Mouse (Mus musculus): ENCODE measurements at regions not wholly inside any gene's neighbourhood (a gene's known extent, or its start where the extent isn't known, plus 50 kb on each side); places are given as distances from the start of the nearest gene placed in this dataset.
A peak's percentile ranks its signal among the peaks of the same experiment; 100 is the strongest.
"Not testable (repeated sequence)": the region's sequence is repeated elsewhere in the genome, so short reads cannot be mapped to it uniquely, and the experiment has no call there.

DNA sequence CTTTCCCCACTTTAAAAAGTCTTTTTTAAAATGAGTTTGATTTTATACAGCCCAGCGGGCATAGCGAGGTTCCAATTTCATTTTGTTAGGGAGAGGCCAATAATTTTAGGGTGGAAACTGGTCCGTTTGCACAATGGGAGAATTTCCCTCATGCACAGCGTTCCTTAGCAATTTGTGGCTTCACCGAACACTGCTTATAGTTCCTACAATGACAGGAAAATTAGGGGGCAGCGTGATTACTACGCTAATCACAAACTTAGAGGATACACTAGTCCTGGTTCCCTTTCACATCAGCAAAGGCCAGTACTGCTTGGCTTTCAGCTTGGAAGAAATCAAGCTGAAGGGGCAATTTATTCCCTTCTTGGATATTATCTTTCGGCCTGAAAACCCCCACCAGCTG lies 745.1 kb upstream of the Gm19410 start:
- DNase-seq (ENCODE audit: low spot score in 2 of 2), result no peak
- intact Hi-C loops (cut with DNase I), result no loop called here

DNA sequence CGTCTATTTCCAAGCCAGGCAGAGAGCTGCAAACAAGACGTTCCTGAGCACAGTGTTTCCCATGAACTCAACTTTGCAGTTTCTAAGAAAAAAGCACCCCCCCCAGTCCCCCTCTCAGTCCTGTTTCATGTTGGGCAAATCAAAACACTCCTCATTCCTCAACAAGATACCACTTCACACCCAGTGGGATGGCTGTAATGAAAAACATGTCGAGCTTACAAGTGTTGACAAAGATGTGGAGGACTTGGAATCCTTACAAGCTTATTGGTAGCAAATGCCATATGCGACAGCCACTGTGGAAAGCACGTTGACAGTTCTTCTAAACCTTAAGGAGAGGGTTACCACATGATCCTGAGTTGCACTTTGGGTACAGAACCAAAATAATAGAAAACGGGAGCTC lies 742.9 kb upstream of the Gm19410 start:
- peak in 1 of 2 experiments; percentile 47 for DNase-seq (ENCODE audit: low spot score in 2 of 2)

DNA sequence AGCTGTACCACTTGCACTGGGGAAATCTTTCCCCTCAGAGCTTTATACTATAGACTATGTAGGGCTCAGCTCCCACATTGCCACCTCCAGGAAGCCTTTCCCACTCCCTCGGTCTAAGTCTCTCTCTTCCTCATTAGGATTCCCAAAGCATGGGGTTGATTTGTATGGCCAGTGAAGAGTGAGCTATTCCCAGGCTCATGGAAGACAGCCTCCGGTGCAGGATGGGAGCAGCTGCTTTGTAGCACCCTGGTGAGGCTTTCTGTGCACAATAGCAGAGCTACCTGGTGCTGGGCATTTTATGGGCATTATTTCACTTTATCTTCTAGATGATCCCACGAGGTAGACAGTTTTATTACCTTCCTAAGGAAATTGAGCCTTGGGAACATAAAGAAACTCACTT lies 717.8 kb upstream of the Gm19410 start:
- intact Hi-C loops (cut with DNase I), result no loop called here

More for the DNA sequence above, 742.9 kb upstream of the Gm19410 start:
- intact Hi-C loops (cut with DNase I), result no loop called here

DNA sequence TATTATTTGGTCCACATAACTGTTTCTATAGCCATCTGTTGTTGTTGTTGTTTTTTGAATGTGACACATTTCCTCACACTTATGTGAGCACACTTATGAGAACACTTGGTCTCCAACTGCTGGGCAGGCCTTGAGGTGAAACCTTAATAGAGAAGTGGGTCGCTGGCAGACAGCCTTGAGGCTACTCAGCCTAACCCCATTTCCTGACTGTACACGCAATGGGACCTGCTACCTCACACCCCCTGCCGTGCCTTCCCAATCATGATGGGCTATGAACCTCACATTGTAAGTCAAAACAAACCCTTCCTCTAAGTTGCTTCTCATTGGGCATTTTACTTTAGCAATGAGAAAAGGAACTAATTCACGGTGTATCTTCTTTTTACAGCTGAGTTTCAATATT lies 712.1 kb upstream of the Gm19410 start:
- DNase-seq (ENCODE audit: low spot score in 2 of 2), result no peak
- intact Hi-C loops (cut with DNase I), result no loop called here

More for the DNA sequence above, 717.8 kb upstream of the Gm19410 start:
- DNase-seq (ENCODE audit: low spot score in 2 of 2), result no peak

DNA sequence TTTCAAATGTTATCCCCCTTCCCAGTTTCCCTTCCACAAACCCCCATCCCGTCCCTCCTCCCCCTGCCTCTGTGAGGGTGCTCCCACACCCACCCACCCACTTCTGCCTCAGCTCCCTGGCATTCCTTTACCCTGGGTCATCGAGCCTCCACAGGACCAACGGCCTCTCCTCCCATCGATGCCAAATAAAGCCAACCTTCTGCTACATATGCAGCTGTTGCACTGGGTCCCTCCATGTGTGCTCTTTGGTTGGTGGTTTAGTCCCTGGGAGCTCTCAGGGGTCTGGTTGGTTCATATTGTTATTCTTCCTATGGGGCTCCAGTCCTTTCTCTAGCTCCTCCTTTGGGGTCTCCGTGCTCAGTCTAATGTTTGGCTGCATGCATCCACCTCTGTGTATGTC lies 704.5 kb upstream of the Gm19410 start:
- no peak for DNase-seq (ENCODE audit: low spot score in 2 of 2)
- intact Hi-C loops (cut with DNase I), result no loop called here

DNA sequence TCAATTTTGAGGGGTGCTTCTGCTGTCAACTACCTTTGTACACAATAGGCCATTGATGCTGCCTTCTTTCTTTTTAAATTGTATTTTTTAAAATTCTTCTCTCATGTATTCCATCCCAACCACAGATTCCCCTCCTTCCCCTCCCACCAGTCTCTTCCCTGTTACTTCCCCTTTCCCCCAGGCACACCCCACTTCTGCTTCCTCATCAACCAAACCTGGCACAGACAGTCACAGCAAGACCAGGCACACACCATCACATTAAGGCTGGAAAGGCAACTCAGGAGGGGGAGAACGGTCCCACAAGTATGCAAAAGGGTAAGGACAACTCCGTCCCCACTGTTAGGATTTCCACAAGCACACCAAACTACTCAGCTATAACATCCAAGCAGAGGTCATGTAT lies 697.4 kb upstream of the Gm19410 start:
- intact Hi-C loops (cut with DNase I), result no loop called here
- DNase-seq (ENCODE audit: low spot score in 2 of 2), result no peak

DNA sequence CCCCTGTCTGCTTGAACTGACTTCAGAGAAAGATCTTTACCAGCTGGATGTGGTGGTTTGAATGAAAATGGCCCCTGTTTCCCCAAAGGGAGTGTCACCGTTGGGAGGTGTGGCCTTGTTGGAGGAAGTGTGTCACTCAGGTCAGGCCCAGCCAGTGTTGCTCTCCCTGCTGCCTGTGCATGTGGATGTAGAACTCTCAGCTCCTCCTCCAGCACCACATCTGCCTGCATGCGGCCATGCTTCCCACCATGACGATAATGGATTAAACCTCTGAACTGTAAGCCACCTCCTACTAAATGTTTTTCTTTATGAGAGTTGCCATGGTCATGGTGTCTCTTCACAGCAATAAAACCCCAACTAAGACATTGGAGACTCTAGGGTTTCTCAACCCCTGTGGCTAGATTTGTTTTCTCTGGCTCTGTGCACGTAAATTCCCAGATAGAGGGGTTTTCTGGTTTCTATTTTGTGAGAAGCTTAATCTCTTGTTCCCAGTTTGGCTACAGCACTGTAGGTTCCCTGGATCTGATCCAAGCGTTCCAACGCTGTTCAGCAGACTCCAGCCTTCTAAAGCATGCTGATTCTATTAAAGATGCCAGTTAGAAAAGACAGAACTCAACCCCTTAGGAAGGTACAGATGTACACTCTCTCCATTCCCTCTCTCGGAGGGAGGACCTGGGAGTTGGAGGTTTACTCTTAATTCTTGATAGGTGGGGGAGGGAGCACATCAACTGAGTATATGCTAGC lies 695.2 kb upstream of the Gm19410 start:
- intact Hi-C loops (cut with DNase I), result no loop called here
- peak; percentile 50 to 69 for DNase-seq (ENCODE audit: low spot score in 2 of 2)

DNA sequence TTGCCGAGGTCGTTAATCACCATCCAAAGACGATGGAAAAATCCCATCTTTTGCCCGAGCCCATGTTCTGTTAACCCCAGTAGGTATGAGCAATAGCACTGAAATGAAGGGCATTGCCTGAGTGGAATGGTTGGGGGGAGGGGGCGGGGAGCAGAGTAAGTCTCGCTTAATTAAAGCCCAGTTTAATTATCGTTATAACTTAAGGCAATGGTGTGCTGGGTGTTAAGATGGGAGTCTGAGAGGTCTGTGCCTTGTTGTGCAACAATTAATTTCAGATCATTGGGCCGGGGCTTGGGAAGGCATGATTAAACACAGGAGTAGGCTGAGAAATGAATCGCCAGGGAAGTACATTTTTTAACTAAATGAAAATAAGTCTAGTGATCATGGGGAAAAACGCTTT lies 689.6 kb upstream of the Gm19410 start:
- no peak for DNase-seq (ENCODE audit: low spot score in 2 of 2)
- intact Hi-C loops (cut with DNase I), result no loop called here

DNA sequence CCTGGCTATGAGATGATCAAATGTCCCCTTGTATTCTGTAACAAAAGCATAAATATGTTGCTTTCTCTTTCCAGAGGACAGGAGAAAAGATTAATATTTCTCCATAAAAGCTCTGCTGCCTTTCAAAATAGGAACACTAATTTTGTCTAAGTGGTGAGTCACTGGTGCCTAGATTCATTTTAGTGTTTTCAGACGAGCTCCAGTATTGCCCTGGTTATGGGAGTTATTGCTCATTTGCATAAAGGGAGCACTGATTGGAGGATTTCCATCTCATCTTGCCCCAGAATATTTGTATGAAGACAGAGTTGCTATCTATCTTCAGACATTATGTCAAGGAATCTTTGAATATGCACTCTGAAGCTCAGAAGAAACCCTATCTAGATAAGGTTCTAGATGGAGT lies 682.4 kb upstream of the Gm19410 start:
- intact Hi-C loops (cut with DNase I), result no loop called here

DNA sequence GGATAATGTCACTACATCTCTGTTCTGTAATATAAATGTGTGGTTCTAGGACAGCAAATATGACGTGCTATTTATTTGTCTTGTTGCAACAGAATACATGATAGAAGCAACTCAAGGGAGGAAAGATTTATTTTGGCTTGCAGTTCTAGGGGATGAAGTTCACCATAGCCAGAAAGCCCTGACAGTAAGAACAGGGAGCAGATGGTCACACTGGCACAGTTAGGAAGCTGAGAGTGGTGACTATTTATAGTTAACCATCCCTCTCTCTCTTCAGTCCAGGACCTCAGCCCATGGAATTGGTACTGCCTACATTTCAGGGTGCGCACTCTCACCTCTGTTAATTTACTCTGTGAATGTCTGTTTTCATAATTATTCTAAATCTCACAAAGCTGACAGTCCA lies 678.5 kb upstream of the Gm19410 start:
- intact Hi-C loops (cut with DNase I), result no loop called here
- DNase-seq (ENCODE audit: low spot score in 2 of 2), result no peak

More for the DNA sequence above, 682.4 kb upstream of the Gm19410 start:
- no peak for DNase-seq (ENCODE audit: low spot score in 2 of 2)

DNA sequence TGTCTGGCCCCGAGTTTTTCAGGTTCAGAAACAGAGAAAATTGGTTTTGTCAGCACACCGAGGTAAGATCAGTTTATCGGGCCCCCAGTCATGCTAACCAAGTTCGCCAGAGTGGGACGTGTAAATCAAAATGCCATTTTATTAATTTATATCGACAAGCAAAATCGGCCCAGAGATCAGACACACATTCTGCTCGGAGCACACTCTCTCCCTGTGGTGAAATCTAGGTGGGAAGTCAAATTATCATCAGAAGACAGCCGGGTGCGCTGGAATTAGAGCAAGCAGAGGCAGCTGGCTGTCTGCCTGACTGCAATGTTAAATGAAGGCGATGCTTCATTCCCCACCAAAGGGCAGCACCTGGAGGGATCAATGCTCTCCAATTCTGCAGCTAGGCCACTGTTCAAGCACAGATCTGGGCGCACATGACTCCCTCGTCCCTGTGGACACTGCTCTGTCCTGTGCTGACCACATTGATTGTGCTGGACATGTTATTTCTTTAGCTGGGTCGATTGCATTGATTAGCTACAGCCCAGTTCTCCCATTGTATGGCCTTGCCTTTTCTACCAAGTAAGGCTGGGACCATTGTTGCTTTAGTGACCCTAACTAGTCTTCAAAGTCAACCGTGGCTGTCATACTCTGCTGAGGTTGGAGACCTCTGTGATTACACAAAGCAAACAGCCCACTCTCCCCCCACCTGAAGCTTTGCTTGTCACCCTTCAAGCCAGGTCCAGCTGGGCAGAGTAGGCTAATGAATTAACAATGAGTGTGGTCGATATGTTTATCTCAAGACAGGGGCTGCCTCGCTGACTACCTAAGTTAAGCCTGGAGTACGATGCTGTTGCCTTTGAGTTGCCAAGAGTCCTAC lies 677.0 kb upstream of the Gm19410 start:
- no peak for DNase-seq (ENCODE audit: low spot score in 2 of 2)
- intact Hi-C loops (cut with DNase I), result no loop called here

DNA sequence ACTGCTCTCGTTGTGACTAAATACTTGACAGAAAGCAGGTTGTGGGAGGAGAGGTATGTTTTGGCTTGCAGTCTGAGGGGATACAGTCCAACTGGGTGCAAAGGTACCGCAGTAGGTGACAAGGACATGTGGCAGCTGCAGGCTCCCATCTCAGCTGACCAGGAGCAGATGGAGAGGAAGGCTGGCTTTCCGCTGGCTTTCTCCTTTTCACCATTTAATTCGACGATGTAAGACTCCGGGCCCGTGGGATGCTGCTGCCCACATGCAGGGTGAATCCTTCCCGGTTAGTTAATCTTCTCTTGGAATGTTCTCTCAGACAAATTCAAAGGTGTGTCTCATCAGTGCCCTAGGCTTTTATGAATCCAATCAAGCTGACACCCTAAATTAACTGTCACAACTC lies 676.1 kb upstream of the Gm19410 start:
- DNase-seq (ENCODE audit: low spot score in 2 of 2), result no peak

DNA sequence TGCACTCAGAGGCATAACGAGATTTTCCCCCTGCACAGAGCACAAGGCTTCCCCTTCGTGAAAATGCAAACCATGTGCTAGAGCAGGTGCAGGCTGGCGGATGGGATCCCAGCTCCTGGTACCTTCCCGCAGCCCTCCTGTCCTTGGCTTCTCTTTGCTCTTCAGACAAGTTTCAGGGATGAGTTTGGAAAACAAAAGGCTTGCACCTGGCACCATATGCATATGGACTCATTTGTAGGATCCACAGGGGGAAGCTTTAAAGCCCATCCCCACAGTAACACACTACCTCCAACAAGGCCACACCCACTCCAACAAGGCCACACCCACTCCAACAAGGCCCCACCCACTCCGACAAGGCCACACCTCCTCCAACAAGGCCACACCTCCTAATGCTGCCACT lies 663.9 kb upstream of the Gm19410 start:
- intact Hi-C loops (cut with DNase I), result no loop called here
- no peak for DNase-seq (ENCODE audit: low spot score in 2 of 2)

More for the DNA sequence above, 676.1 kb upstream of the Gm19410 start:
- intact Hi-C loops (cut with DNase I), result no loop called here

DNA sequence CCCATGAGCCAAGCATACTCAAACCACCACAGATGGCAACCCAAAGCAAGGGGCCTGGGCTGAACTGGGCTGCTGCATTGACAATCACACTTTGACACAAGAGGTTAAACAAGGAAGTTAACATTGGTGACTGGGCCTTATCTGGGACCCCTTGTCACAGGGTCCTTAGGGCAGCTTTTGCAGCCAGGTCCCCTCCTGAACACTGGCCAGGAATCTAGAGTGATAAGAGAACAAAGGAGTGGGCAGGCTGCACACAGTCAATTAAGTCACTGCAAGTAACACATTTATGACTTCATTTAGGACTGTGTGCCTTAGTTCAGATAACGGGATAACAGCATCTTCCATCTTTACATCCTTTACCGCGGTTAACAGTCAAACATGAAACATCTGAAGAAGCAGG lies 663.5 kb upstream of the Gm19410 start:
- intact Hi-C loops (cut with DNase I), result not testable (repeated sequence)

DNA sequence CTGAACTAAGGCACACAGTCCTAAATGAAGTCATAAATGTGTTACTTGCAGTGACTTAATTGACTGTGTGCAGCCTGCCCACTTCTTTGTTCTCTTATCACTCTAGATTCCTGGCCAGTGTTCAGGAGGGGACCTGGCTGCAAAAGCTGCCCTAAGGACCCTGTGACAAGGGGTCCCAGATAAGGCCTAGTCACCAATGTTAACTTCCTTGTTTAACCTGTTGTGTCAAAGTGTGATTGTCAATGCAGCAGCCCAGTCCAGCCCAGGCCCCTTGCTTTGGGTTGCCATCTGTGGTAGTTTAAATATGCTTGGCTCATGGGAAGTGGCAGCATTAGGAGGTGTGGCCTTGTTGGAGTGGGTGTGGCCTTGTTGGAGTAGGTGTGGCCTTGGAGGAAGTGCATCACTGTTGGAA lies 661.1 kb upstream of the Gm19410 start:
- DNase-seq (ENCODE audit: low spot score in 2 of 2); intact Hi-C loops (cut with DNase I): not testable (repeated sequence)

More for the DNA sequence above, 663.5 kb upstream of the Gm19410 start:
- DNase-seq (ENCODE audit: low spot score in 2 of 2), result not testable (repeated sequence)

DNA sequence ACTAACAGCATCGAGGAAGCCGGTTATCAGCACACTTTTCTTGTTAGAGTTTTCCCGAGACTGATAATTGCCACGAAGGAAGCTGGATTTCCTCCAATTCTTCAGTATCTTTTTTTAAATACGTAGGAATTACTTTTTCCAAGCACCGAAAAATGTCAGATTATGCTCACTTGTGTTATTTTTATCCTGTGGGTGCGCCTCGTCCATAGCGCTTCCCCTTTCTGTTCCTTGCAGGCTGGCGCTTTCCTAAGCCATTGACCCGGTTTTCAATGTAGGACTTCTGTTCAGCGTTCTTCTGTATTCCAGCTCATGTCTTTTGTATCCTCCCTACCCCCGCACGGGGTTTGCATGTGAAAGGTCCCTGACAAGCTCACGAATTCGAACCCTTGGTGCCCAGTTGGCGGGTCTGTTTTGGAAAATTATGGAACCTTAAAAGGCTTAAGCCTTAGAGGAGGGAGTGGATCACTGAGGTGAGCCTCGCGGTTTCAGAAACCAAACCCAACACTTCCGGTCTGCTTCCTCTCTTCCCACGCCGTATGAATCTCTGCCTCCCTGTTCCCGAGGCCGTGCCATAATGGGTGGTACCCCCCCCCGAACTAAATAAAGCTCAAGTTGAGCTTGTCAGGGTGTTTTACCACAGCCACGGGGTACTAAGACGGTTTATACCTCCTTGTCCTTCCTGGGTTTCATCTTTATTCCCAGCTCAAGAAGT lies 655.9 kb upstream of the Gm19410 start:
- DNase-seq (ENCODE audit: low spot score in 2 of 2), result peak in 1 of 2 experiments; percentile 26

DNA sequence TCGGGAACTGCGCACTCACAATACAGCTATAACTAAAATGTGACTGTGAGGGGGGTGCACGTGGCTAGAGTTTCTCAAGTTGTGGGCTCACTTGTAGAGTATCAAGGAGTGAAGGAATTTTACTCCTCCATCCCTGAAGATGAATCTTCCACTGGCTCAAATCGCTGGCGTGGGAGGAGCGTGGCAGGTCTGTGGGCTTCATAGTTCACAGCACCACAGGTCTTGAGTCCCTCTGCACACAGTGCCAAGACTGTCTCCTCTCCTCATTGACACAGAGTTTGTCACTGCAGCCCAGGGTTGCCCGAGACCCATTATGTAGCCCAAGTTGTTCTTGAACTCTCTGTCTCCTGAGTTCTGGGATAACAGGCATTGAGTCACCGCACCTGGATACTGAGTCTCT lies 655.3 kb upstream of the Gm19410 start:
- DNase-seq (ENCODE audit: low spot score in 2 of 2), result no peak
- intact Hi-C loops (cut with DNase I), result no loop called here

More for the DNA sequence above, 655.9 kb upstream of the Gm19410 start:
- intact Hi-C loops (cut with DNase I), result no loop called here

DNA sequence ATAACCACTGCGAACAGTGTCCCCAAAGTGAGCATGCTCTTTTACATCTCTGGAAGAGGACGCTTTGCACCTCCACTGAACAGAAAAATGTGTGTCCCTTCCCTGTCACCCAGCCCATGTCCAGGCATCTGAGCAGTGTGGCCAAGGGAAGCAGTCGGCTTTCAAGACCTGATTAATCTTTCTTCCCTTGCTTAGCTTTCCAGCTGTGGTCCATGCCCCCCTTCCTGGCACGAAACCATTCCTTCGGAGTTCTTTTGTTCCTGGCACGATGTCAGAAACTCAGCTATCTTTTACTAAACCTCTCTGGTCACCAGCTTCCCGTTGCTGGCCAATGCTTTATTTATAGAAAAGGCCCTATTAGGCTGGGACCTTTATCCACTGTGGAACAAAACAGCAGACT lies 654.5 kb upstream of the Gm19410 start:
- intact Hi-C loops (cut with DNase I), result no loop called here
- no peak for DNase-seq (ENCODE audit: low spot score in 2 of 2)

DNA sequence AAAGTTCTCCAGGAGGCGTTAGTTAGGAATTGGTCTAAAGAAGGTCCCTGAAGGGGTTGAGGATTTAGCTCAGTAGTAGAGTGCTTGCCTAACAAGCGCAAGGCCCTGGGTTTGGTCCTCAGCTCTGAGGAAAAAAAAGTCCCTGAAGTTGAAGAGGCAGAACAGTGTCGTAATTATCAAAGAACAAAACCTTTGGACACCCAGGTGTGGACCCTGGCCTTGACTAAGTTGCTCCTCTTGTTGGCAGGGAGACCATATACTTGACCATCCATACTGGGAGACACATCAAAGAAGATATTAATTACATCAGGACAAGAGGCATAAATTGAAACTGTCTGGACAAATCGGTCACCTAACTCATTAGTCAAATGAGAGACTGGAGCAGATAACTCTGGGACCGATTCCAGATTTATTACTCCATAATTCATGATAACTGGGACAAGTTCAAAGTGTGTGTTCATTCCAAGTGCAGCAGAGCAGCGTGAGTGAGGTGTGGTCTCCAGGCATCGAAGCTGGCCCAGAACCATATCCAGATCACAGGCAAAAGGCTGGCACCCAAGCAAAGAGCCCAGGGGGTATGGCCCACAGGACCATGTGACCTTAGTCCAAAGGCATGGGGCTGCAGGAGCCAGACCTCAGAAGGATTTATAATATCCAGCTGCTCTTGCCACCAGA lies 652.9 kb upstream of the Gm19410 start:
- intact Hi-C loops (cut with DNase I), result no loop called here
- DNase-seq (ENCODE audit: low spot score in 2 of 2), result no peak

DNA sequence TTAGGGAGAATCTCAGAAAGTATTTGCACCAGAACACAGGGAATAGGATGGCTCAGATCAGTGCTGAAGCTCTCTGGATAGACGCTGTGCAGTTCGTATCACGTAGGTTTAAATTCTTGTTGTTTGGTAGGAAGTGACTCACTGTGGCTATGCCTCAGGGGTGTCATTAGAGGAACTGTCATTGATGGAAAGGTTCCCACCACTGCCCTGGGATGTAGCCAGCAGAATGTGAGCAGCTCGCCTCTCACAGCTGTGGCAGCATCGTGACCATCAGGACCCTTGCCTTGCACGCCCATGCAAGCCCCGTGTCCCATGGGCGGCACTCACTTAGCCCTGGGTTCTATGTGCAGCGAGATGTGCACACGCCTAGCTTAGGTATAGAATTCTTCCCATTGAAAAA lies 651.6 kb upstream of the Gm19410 start:
- DNase-seq (ENCODE audit: low spot score in 2 of 2), result no peak
- intact Hi-C loops (cut with DNase I), result no loop called here

All from left cerebral cortex, postnatal 14 days (tissue).